Mouse (Mus musculus) heart, adult 2 months (tissue): ENCODE measurements at regions not wholly inside any gene's neighbourhood (a gene's known extent, or its start where the extent isn't known, plus 50 kb on each side); places are given as distances from the start of the nearest gene placed in this dataset.

Experiments used
- CTCF ChIP-seq: fragments of 200-600 bp; IDR thresholded peaks from 2 replicates; pipeline ENCODE4 v1.8.1; 2022; ENCODE audit warnings: antibody characterized with exemption, mild to moderate bottlenecking, moderate library complexity
- POLR2A ChIP-seq: fragments of 200-500 bp; IDR thresholded peaks from 2 replicates; pipeline ENCODE4 v1.6.1; 2011; ENCODE audit warnings: mild to moderate bottlenecking, low read depth, low read length, control low read depth; ENCODE audit not compliant: insufficient read depth

DNA sequence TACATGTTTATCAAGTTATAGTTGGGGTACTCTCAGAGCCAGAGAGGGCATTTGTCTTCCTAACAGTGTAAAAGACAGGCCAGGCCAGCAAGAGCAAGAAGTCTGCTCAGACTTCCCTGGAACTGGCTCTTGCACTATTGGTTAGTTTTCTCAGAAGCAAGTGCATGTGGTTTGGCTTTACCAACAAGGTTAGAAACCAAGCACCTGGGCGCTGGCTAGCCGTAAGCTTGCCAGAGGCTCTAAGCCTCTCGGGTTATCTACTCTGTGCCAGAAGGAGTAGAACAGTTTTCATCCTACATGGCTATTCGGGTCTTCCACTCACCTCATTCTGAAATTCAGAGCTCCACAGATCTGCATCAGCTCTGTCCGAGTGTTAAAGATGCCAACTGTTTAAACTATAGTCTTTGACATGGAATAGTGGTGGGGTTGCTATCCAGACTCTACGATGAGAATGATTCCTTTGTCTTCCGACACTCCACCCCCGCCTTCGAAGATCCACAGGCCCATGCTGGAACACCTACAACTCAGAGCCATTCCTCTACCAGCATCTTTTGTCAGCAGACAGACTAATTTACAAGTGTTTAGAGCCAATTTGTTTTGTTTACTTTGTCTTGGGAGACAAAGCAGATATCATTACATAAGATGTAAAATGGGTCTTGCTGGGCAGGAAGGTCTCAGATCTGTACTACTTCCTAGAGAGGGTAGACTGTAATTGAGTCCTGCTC lies 338.4 kb upstream of the Jarid2 start:
- TF ChIP-seq CTCF (no peak), POLR2A (no peak)
